Mouse (Mus musculus): Measurements from ENCODE around the gene Tbc1d7. TPM values are rescaled to one million over a fixed set of nuclear protein-coding genes. Genes with fewer than 3 reads are reported as not detected.

Gene Tbc1d7
- polyA plus RNA-seq, 1 experiment: 15.9 TPM

GRCm38 (mm10) chr13:43102943-43103342 is 68.4 kb downstream of the Tbc1d7 start:
- no peak overlapping the region for H3ac ChIP-seq (ENCODE audit: control insufficient read depth, insufficient read length, low read depth)
- H3K36me3 ChIP-seq (ENCODE audit: control insufficient read depth, insufficient read depth): no peaks in the 10 kb centered on the region
- H3K27me3 ChIP-seq (ENCODE audit: control insufficient read depth, insufficient read depth, insufficient read length): peaks cover 5% of the 10 kb centered on the region
- TF ChIP-seq CEBPB (IDR thresholded peaks at IDR 0.05; ENCODE audit: low read depth): no peak
- no peak for TF ChIP-seq FOSL1 (IDR thresholded peaks at IDR 0.05; ENCODE audit: insufficient read depth, low read length, poor library complexity, severe bottlenecking)
- no peak for TF ChIP-seq MAX (IDR thresholded peaks at IDR 0.05)
- TF ChIP-seq MYOD1 (IDR thresholded peaks at IDR 0.05; ENCODE audit: control insufficient read depth, insufficient read length, low read depth): no peak
- TF ChIP-seq CTCF (IDR thresholded peaks at IDR 0.05; ENCODE audit: control insufficient read depth, insufficient read depth, insufficient read length): no peak
- TF ChIP-seq MYOG (IDR thresholded peaks at IDR 0.05; ENCODE audit: control insufficient read depth, extremely low read depth, insufficient read length): no peak
- TF ChIP-seq USF1 (IDR thresholded peaks at IDR 0.05; ENCODE audit: low read depth): no peak
- no peaks in the 10 kb centered on the region for H3K79me3 ChIP-seq (ENCODE audit: low read depth)
- H3K4me3 ChIP-seq (ENCODE audit: insufficient read depth, poor library complexity, severe bottlenecking): no peak overlapping the region
- no peaks in the 10 kb centered on the region for H3K79me2 ChIP-seq (ENCODE audit: control insufficient read depth, insufficient read depth)

Other genes starting within 250 kb of the Tbc1d7 start
- 10.3 TPM for gene Gfod1, start 132.7 kb upstream of the Tbc1d7 start, polyA plus RNA-seq (2012; fragmentation: generic; extraction: Trizol)
- 3.3 TPM for gene Sirt5, start 194.0 kb upstream of the Tbc1d7 start, polyA plus RNA-seq (2012; fragmentation: generic; extraction: Trizol)
- 94.1 TPM for gene Nol7, start 226.9 kb upstream of the Tbc1d7 start, polyA plus RNA-seq (2012; fragmentation: generic; extraction: Trizol)

All from C2C12 (cell line).